ENCODE assay signal across 24 mouse cellular contexts in the genomic region with DNA sequence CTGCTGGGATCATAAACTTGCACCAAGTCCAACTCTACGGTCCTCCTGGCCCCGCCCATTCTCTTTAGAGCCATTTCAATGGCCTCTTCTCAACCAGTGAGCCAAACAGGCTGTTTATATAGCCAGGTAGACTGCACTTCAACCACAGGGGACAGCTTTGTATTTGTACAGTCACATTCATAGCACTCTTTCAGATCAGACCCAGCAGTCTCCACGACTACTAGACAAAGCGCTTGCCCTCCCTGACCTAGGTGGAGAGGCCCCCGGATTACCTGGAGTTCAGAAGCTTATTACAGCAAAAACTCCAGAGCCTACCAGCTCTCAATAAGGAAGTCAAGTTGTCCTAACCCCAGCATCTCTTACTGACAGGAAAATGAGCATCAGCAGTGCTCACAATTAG. TPM values are rescaled to one million over a fixed set of nuclear protein-coding genes. Genes with fewer than 3 reads are reported as not detected.
DNase-seq lines count a peak whose midpoint lies in the region; ATAC-seq and TF ChIP-seq lines count a peak whose summit lies in the region.
"Had no signal": no experiment of that assay in that cellular context is flagged by ENCODE, and none has a peak within 500 bp of the region (broad histone marks: within the 10 kb centered on the region; RNA-seq: fewer than 3 reads in every experiment).

No protein-coding gene starts in this region.

- no peaks in the 10 kb centered on the region for H3K27me3 ChIP-seq in lung, embryonic 15.5 days
- no peaks in the 10 kb centered on the region for H3K27me3 ChIP-seq in intestine, embryonic 15.5 days (replicated peaks)
- no peaks in the 10 kb centered on the region for H3K27me3 ChIP-seq in stomach, postnatal 0 days (ENCODE audit: control insufficient read depth, insufficient read depth, low read length)
- H3K27me3 ChIP-seq: forebrain, embryonic 12.5 days; heart, embryonic 13.5 days; Patski had no signal

- TF ChIP-seq EP300 in stomach, postnatal 0 days (optimal IDR thresholded peaks at IDR 0.05), result no peak

- 0 out of 2 replicates have a peak, but pooled peaks have one; percentile 8 for ATAC-seq in lung, embryonic 15.5 days (ENCODE audit: borderline replicate concordance, extremely low read depth, low FRiP score, low TSS enrichment)
- ATAC-seq in intestine, embryonic 15.5 days, result peak; percentile 59
- peak; percentile 47; the same call in 1 of the 2 replicates for ATAC-seq in stomach, postnatal 0 days (ENCODE audit: low FRiP score, low TSS enrichment)
- ATAC-seq: hindbrain, embryonic 16.5 days; Patski had no signal

- DNase-seq in lung, adult 18-20 months, result no peak
- peak; percentile 87 for DNase-seq in R1 (ENCODE audit: low read depth, low spot score)
- DNase-seq in stomach, postnatal 0 days (ENCODE audit: low spot score), result peak; percentile 36
- no peak for DNase-seq in left cerebral cortex, adult 18-20 months (ENCODE audit: low spot score in 2 of 2)
- no peak for DNase-seq in gastrocnemius, postnatal 4 days (ENCODE audit: low spot score in 2 of 2)
- DNase-seq: adrenal gland, postnatal 14 days; cerebellum, postnatal 10 days; gastrocnemius, adult 2 months; heart, adult 18-20 months; heart, postnatal 4 days; kidney, adult 2 months; kidney, postnatal 25 days; left cerebral cortex, postnatal 4 days; liver; lung, postnatal 4 days; right cerebral cortex, postnatal 4 days; thymus, adult 18-20 months; thymus, postnatal 4 days had no signal

- H3K9me3 ChIP-seq in lung, embryonic 15.5 days, result no peaks in the 10 kb centered on the region
- H3K9me3 ChIP-seq in intestine, embryonic 15.5 days, result no peaks in the 10 kb centered on the region
- no peaks in the 10 kb centered on the region for H3K9me3 ChIP-seq in stomach, postnatal 0 days (ENCODE audit: control insufficient read depth, low read length)
- H3K9me3 ChIP-seq: forebrain, embryonic 12.5 days; heart, embryonic 13.5 days had no signal

- H3K4me1 ChIP-seq in lung, embryonic 15.5 days, result peaks cover 7% of the 10 kb centered on the region; the same call in 1 of the 2 replicates
- peaks cover 4% of the 10 kb centered on the region; the same call in 1 of the 2 replicates for H3K4me1 ChIP-seq in intestine, embryonic 15.5 days (replicated peaks)
- peaks cover 4% of the 10 kb centered on the region; the same call in 1 of the 2 replicates for H3K4me1 ChIP-seq in stomach, postnatal 0 days (replicated peaks; ENCODE audit: control insufficient read depth, insufficient read depth)
- H3K4me1 ChIP-seq: forebrain, embryonic 12.5 days had no signal

- TF ChIP-seq CTCF in stomach, postnatal 0 days (IDR thresholded peaks at IDR 0.05; ENCODE audit: low read depth), result no peak

- no peak overlapping the region for H3K4me3 ChIP-seq in lung, embryonic 15.5 days
- H3K4me3 ChIP-seq in intestine, embryonic 15.5 days (replicated peaks), result no peak overlapping the region
- H3K4me3 ChIP-seq in stomach, postnatal 0 days (ENCODE audit: low read depth, low read length), result no peak overlapping the region
- H3K4me3 ChIP-seq: forebrain, embryonic 12.5 days; gastrocnemius, adult 2 months; heart, embryonic 13.5 days had no signal

- peak overlapping the region; percentile 34; the same call in 1 of the 2 replicates for H3K27ac ChIP-seq in lung, embryonic 15.5 days
- peak overlapping the region; percentile 71 for H3K27ac ChIP-seq in intestine, embryonic 15.5 days
- H3K27ac ChIP-seq in stomach, postnatal 0 days (replicated peaks), result peak overlapping the region; percentile 79
- H3K27ac ChIP-seq: forebrain, embryonic 12.5 days; gastrocnemius, adult 2 months; heart, embryonic 13.5 days had no signal

- 77% methylated on average over 5 of the region's 5 CpGs for WGBS in lung, embryonic 15.5 days
- 68% methylated on average over 5 of the region's 5 CpGs for WGBS in intestine, embryonic 15.5 days
- WGBS in stomach, postnatal 0 days, result 54% methylated on average over 5 of the region's 5 CpGs

- H3K36me3 ChIP-seq in lung, embryonic 15.5 days, result peaks cover 16% of the 10 kb centered on the region
- peaks cover 14% of the 10 kb centered on the region; the same call in 1 of the 2 replicates for H3K36me3 ChIP-seq in intestine, embryonic 15.5 days
- H3K36me3 ChIP-seq in stomach, postnatal 0 days (ENCODE audit: control insufficient read depth, insufficient read depth, low read length), result peaks cover 5% of the 10 kb centered on the region

- H3K4me2 ChIP-seq in lung, embryonic 15.5 days, result no peak overlapping the region
- H3K4me2 ChIP-seq in intestine, embryonic 15.5 days (replicated peaks), result no peak overlapping the region
- H3K4me2 ChIP-seq in stomach, postnatal 0 days (replicated peaks; ENCODE audit: low read depth), result no peak overlapping the region
- H3K4me2 ChIP-seq: forebrain, embryonic 12.5 days; heart, embryonic 13.5 days had no signal

- no peak overlapping the region for H3K9ac ChIP-seq in lung, embryonic 15.5 days
- H3K9ac ChIP-seq in intestine, embryonic 15.5 days, result no peak overlapping the region
- no peak overlapping the region for H3K9ac ChIP-seq in stomach, postnatal 0 days (ENCODE audit: low read length)
- H3K9ac ChIP-seq: forebrain, embryonic 12.5 days; heart, embryonic 13.5 days had no signal

RNA-seq across cellular contexts. Expression of a gene that starts 10.7 kb away (rescaled TPM):
- polyA plus RNA-seq in lung, embryonic 15.5 days (2015; fragmentation: Nextera tagmentation; extraction: Ambion mirVana), result 16.3 TPM in 2 replicates
- polyA plus RNA-seq in intestine, embryonic 15.5 days (2015; fragmentation: Nextera tagmentation; extraction: Ambion mirVana), result 21.9 and 22.3 TPM in 2 replicates
- polyA plus RNA-seq in stomach, postnatal 0 days (2015; fragmentation: Nextera tagmentation; extraction: Ambion mirVana), result 14.7 and 15.2 TPM in 2 replicates
- 10 to 100 TPM; 17.3 to 20.1 TPM for total RNA-seq in left cerebral cortex, adult 18-20 months (2021)
- 10 to 100 TPM; 14.0 to 15.5 TPM for total RNA-seq in gastrocnemius, postnatal 4 days (2021)

RNA-seq across cellular contexts. Expression of a gene that starts 27.6 kb away (rescaled TPM):
- 37.0 and 38.4 TPM in 2 replicates for polyA plus RNA-seq in lung, embryonic 15.5 days (2015; fragmentation: Nextera tagmentation; extraction: Ambion mirVana)
- polyA plus RNA-seq in intestine, embryonic 15.5 days (2015; fragmentation: Nextera tagmentation; extraction: Ambion mirVana), result 40.0 and 40.6 TPM in 2 replicates
- 18.0 and 21.0 TPM in 2 replicates for polyA plus RNA-seq in stomach, postnatal 0 days (2015; fragmentation: Nextera tagmentation; extraction: Ambion mirVana)
- total RNA-seq in left cerebral cortex, adult 18-20 months (2021), result 10 to 100 TPM; 21.2 to 23.9 TPM
- 10 to 100 TPM; 17.5 to 21.9 TPM for total RNA-seq in gastrocnemius, postnatal 4 days (2021)

RNA-seq across cellular contexts. Expression of a gene that starts 27.7 kb away (rescaled TPM):
- polyA plus RNA-seq in lung, embryonic 15.5 days (2015; fragmentation: Nextera tagmentation; extraction: Ambion mirVana), result 3.5 and 4.3 TPM in 2 replicates
- polyA plus RNA-seq in intestine, embryonic 15.5 days (2015; fragmentation: Nextera tagmentation; extraction: Ambion mirVana), result 3.8 and 4.6 TPM in 2 replicates
- polyA plus RNA-seq in stomach, postnatal 0 days (2015; fragmentation: Nextera tagmentation; extraction: Ambion mirVana), result 1.2 and 1.6 TPM in 2 replicates
- total RNA-seq in left cerebral cortex, adult 18-20 months (2021), result 10 to 100 TPM; 12.1 to 12.9 TPM
- 10 to 100 TPM in 1 of 2 experiments, 1 to 10 TPM in 1; 9.8 to 10.5 TPM for total RNA-seq in gastrocnemius, postnatal 4 days (2021)

RNA-seq across cellular contexts. Expression of a gene that starts 44.5 kb away (rescaled TPM):
- polyA plus RNA-seq in lung, embryonic 15.5 days (2015; fragmentation: Nextera tagmentation; extraction: Ambion mirVana), result 39.1 and 42.5 TPM in 2 replicates
- 29.4 and 34.0 TPM in 2 replicates for polyA plus RNA-seq in intestine, embryonic 15.5 days (2015; fragmentation: Nextera tagmentation; extraction: Ambion mirVana)
- 8.2 and 8.5 TPM in 2 replicates for polyA plus RNA-seq in stomach, postnatal 0 days (2015; fragmentation: Nextera tagmentation; extraction: Ambion mirVana)
- 10 to 100 TPM; 21.7 to 23.5 TPM for total RNA-seq in left cerebral cortex, adult 18-20 months (2021)
- 10 to 100 TPM; 17.1 to 19.7 TPM for total RNA-seq in gastrocnemius, postnatal 4 days (2021)

Comparison
In these comparisons a context has a peak if more than half of its experiments do, and no peak if none do; other contexts are left out.
1. ATAC-seq: peak in every context shown above with its lines; median percentile 59 in intestine, embryonic 15.5 days; 47 in stomach, postnatal 0 days; 8 in lung, embryonic 15.5 days.
2. DNase-seq: peak in R1 (single experiment) and stomach, postnatal 0 days (single experiment); none in lung, adult 18-20 months (0 of 2), left cerebral cortex, adult 18-20 months (0 of 2) and gastrocnemius, postnatal 4 days (0 of 2).
3. Peak in every context shown above with its lines, with median percentiles within 50 percentile points of each other: H3K27ac ChIP-seq.